8 mouse cellular contexts compared by ENCODE assay signal in genomic region chr13:44228540-44229135, GRCm38 (mm10).
A peak's percentile ranks its signal among the peaks of the same experiment; 100 is the strongest.
DNase-seq lines count a peak whose midpoint lies in the region; ATAC-seq and TF ChIP-seq lines count a peak whose summit lies in the region.

No protein-coding gene starts in this region.

- H3K4me3 ChIP-seq in ES-Bruce4 (ENCODE audit: low read depth, low read length) = no peak overlapping the region
- peak overlapping the region; percentile 13 for H3K4me3 ChIP-seq in heart, embryonic 12.5 days
- peak overlapping the region; percentile 7; the same call in 1 of the 2 replicates for H3K4me3 ChIP-seq in kidney, embryonic 16.5 days (ENCODE audit: low read length)
- H3K4me3 ChIP-seq in midbrain, postnatal 0 days (ENCODE audit: low read depth, low read length) = no peak overlapping the region

- H3K9ac ChIP-seq in ES-Bruce4 (ENCODE audit: low read depth, poor library complexity, severe bottlenecking) = no peak overlapping the region
- H3K9ac ChIP-seq in heart, embryonic 12.5 days = 0 out of 2 replicates have a peak overlapping the region, but pooled peaks have one; percentile 12
- peak overlapping the region; percentile 10 for H3K9ac ChIP-seq in kidney, embryonic 16.5 days (replicated peaks; ENCODE audit: low read length)
- H3K9ac ChIP-seq in midbrain, postnatal 0 days (replicated peaks; ENCODE audit: low read length, poor library complexity, severe bottlenecking) = no peak overlapping the region

- peaks cover 7% of the 10 kb centered on the region for H3K9me3 ChIP-seq in ES-Bruce4 (replicated peaks; ENCODE audit: control insufficient read depth, insufficient read depth, low read length, poor library complexity, severe bottlenecking)
- H3K9me3 ChIP-seq in heart, embryonic 12.5 days (replicated peaks) = peaks cover 15% of the 10 kb centered on the region
- H3K9me3 ChIP-seq in kidney, embryonic 16.5 days (ENCODE audit: low read length) = peaks cover 8% of the 10 kb centered on the region
- no peaks in the 10 kb centered on the region for H3K9me3 ChIP-seq in midbrain, postnatal 0 days (ENCODE audit: low read length)

- peak; percentile 50; the same call in 1 of the 2 replicates for TF ChIP-seq EP300 in ES-Bruce4 (IDR thresholded peaks at IDR 0.05; ENCODE audit: insufficient read depth, low read depth, low read length)

- peak overlapping the region; percentile 45 for H3K4me2 ChIP-seq in heart, embryonic 12.5 days
- peak overlapping the region; percentile 37 for H3K4me2 ChIP-seq in kidney, embryonic 16.5 days (replicated peaks; ENCODE audit: low read depth, low read length)
- H3K4me2 ChIP-seq in midbrain, postnatal 0 days (ENCODE audit: low read depth, low read length, poor library complexity, severe bottlenecking) = peak overlapping the region; percentile 15; the same call in 1 of the 2 replicates

- H3K27me3 ChIP-seq in ES-Bruce4 (ENCODE audit: control insufficient read depth, insufficient read depth, low read length, poor library complexity, severe bottlenecking) = no peaks in the 10 kb centered on the region
- no peaks in the 10 kb centered on the region for H3K27me3 ChIP-seq in heart, embryonic 12.5 days (replicated peaks)
- H3K27me3 ChIP-seq in kidney, embryonic 16.5 days (ENCODE audit: insufficient read depth, low read length) = no peaks in the 10 kb centered on the region
- no peaks in the 10 kb centered on the region for H3K27me3 ChIP-seq in midbrain, postnatal 0 days (ENCODE audit: insufficient read depth, low read length)

- H3K4me1 ChIP-seq in ES-Bruce4 (ENCODE audit: control insufficient read depth, insufficient read depth, low read length) = peaks cover 11% of the 10 kb centered on the region
- peaks cover 43% of the 10 kb centered on the region for H3K4me1 ChIP-seq in heart, embryonic 12.5 days (replicated peaks)
- peaks cover 34% of the 10 kb centered on the region for H3K4me1 ChIP-seq in kidney, embryonic 16.5 days (ENCODE audit: insufficient read depth, low read length)
- peaks cover 6% of the 10 kb centered on the region; the same call in 1 of the 2 replicates for H3K4me1 ChIP-seq in midbrain, postnatal 0 days (ENCODE audit: insufficient read depth, low read length)

- no peaks in the 10 kb centered on the region for H3K36me3 ChIP-seq in ES-Bruce4 (ENCODE audit: control insufficient read depth, insufficient read depth, low read length, poor library complexity, severe bottlenecking)
- peaks cover 3% of the 10 kb centered on the region; the same call in 1 of the 2 replicates for H3K36me3 ChIP-seq in heart, embryonic 12.5 days
- H3K36me3 ChIP-seq in kidney, embryonic 16.5 days (ENCODE audit: insufficient read depth, low read length) = no peaks in the 10 kb centered on the region
- H3K36me3 ChIP-seq in midbrain, postnatal 0 days (ENCODE audit: insufficient read depth, low read length) = no peaks in the 10 kb centered on the region

- ATAC-seq in heart, embryonic 12.5 days (ENCODE audit: insufficient number of reproducible peaks, low FRiP score) = no peak; the same call in 1 of the 2 replicates
- no peak for ATAC-seq in kidney, embryonic 16.5 days (ENCODE audit: low FRiP score, low TSS enrichment)
- ATAC-seq in midbrain, postnatal 0 days (ENCODE audit: low FRiP score) = no peak
- ATAC-seq in frontal cortex, adult (ENCODE audit: low TSS enrichment) = no peak

- no peak overlapping the region for H3K27ac ChIP-seq in ES-Bruce4 (ENCODE audit: insufficient read depth, low read length)
- peak overlapping the region; percentile 79 for H3K27ac ChIP-seq in heart, embryonic 12.5 days (ENCODE audit: poor library complexity, severe bottlenecking)
- H3K27ac ChIP-seq in kidney, embryonic 16.5 days (ENCODE audit: low read length) = peak overlapping the region; percentile 47; the same call in 1 of the 2 replicates
- H3K27ac ChIP-seq in midbrain, postnatal 0 days (ENCODE audit: low read depth, low read length) = no peak overlapping the region

- WGBS in heart, embryonic 12.5 days = 14% methylated on average over 16 of the region's 16 CpGs
- 15% methylated on average over 16 of the region's 16 CpGs for WGBS in kidney, embryonic 16.5 days
- WGBS in midbrain, postnatal 0 days = 9% methylated on average over 16 of the region's 16 CpGs

- TF ChIP-seq POLR2A in ES-Bruce4 (IDR thresholded peaks at IDR 0.05; ENCODE audit: insufficient read depth, low read length) = no peak
- no peak for TF ChIP-seq POLR2A in brain, embryonic 14.5 days (IDR thresholded peaks at IDR 0.05; ENCODE audit: borderline replicate concordance, extremely low read depth, insufficient read depth, insufficient read length, poor library complexity, severe bottlenecking)

- peak; percentile 78 for DNase-seq in brain, embryonic 14.5 days (ENCODE audit: low read depth)
- peak; percentile 36 for DNase-seq in midbrain, postnatal 0 days (ENCODE audit: low spot score)
- no peak for DNase-seq in ovary, adult 18-20 months (ENCODE audit: low spot score)
- DNase-seq in thymus, postnatal 10 days (ENCODE audit: low spot score in 2 of 2) = no peak

- TF ChIP-seq CTCF in ES-Bruce4 (IDR thresholded peaks at IDR 0.05; ENCODE audit: low read depth, low read length) = no peak
- TF ChIP-seq CTCF in brain, embryonic 14.5 days (IDR thresholded peaks at IDR 0.05; ENCODE audit: borderline replicate concordance, extremely low read depth, insufficient read depth, insufficient read length) = no peak
- TF ChIP-seq CTCF in midbrain, postnatal 0 days (IDR thresholded peaks at IDR 0.05) = no peak

Comparison
In these comparisons a context has a peak if more than half of its experiments do, and no peak if none do; other contexts are left out.
1. H3K27ac ChIP-seq: peak in heart, embryonic 12.5 days (single experiment) and kidney, embryonic 16.5 days (single experiment); none in ES-Bruce4 (single experiment) and midbrain, postnatal 0 days (single experiment).
2. H3K4me3 ChIP-seq: peak in heart, embryonic 12.5 days (single experiment) and kidney, embryonic 16.5 days (single experiment); none in ES-Bruce4 (single experiment) and midbrain, postnatal 0 days (single experiment).
3. H3K9ac ChIP-seq: peak in heart, embryonic 12.5 days (single experiment) and kidney, embryonic 16.5 days (single experiment); none in ES-Bruce4 (single experiment) and midbrain, postnatal 0 days (single experiment).
4. DNase-seq: peak in brain, embryonic 14.5 days (single experiment) and midbrain, postnatal 0 days (single experiment); none in ovary, adult 18-20 months (single experiment) and thymus, postnatal 10 days (0 of 2).
5. Peak in every context shown above with its lines, with median percentiles within 50 percentile points of each other: H3K4me2 ChIP-seq.